Mouse (Mus musculus) NIH3T3 (cell line): ENCODE results near the gene Ruvbl2.
"Not testable (repeated sequence)": the region's sequence is repeated elsewhere in the genome, so short reads cannot be mapped to it uniquely, and the experiment has no call there.

Source experiments
- DNase-seq: peaks from one replicate; pipeline ENCODE4 v3.0.0-alpha.2; 2012; ENCODE audit warnings: low read depth

Ruvbl2 gene

DNA sequence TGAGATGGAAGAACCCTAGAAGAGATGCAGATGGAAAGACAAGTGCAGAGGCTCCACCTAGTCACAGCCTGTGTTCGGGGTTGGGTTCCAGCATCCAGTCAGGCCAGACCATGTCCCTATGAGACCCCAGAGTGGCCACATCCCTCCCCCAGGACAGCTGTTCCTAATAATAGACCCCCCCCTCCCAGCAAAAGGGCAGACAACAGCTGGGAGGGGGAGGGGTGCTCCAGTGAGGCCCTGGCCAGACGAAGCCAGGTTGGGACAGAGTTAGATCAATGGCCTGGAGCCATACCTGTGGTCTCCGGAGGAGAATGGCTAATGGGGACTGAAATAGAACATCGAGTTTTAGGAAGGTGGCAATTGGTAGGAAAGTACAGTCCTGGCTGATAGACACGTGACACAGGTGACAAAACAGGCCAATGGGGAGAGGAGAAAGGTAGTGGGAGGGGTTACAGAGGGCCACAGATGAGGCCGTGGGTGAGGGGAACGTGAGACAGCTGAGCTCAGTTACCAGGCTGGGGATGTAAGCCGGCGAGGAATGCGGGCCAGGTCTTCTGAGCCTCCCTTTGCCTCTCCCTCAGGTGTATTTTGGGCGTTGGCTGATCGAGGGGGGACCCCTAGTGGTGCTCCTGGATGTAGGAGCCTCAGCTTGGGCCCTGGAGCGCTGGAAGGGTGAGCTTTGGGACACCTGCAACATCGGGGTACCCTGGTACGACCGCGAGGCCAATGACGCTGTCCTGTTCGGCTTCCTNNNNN lies at the start of gene Ruvbl2:
Ruvbl2 (minus strand) TSS at position 576 of the 756 bp plus-strand sequence.
- DNase-seq = no peak

DNA sequence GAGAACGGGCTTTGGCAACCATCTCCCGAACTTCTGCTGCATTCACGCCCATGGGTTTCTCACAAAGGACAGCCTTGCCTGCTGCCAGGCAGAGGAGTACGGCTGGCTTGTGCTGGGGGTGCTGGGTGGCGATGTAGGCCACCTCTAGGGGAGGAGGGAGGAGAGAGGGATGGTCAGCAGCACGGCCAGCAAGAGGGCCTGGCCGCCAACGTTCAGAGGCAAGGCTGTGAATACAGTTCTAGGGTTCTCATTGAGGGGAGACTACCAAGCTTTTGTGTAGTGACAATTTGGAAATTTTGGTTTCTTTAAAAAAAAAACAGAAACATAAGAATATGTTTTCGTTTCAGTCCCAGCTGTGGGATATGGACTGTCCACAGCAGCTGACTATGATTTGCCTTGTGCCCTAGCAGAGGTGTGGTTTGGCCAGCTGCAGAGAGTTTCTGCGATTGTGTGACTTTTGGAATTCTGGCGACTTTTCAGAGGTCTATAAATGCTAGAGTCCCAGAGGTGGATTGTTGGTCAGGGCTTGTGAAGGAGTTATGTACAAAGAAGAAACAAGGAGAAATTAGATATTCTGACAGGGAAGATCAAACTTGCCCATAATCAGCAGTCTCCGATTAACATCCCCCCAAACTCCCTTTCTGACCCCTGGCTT lies 49.0 kb upstream of the Ruvbl2 start, which contains the start of gene Gm45808:
Gm45808 (minus strand) TSS at position 51 of the 655 bp plus-strand sequence.
- no peak for DNase-seq

DNA sequence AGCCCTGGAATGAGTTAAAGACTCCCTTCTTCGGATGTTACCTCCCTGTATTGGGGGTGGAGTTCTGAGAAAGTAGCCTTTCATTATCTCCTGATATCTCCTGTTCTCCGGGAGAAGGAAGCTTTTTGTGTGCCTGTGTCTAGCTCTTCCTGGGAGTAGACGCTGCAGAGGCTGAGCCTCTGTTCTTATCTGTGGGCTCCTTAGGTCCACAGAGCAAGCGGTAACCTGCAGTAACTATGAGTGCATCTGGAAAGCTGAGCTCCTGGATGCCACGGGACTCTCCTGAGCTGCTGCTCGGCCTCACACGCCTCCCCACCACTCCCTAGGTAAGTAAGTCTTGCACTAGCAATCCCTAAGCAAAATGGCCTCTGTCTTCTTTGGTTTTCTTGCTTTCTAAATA lies 48.3 kb upstream of the Ruvbl2 start:
- no peak for DNase-seq

DNA sequence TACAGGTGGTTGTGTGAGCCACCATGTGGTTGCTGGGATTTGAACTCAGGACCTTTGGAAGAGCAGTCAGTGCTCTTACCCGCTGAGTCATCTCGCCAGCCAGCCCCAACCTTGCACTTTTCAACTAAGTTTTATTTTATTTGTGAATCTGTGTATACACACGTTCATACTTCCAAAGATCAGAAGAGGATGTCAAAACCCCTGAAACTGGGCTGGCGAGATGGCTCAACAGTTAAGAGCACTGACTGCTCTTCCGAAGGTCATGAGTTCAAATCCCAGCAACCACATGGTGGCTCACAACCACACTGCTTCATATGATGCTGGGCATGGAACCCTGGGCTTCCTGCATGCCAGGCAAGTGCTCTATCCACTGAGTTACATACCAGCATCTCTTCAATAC lies 47.1 kb upstream of the Ruvbl2 start:
- not testable (repeated sequence) for DNase-seq

DNA sequence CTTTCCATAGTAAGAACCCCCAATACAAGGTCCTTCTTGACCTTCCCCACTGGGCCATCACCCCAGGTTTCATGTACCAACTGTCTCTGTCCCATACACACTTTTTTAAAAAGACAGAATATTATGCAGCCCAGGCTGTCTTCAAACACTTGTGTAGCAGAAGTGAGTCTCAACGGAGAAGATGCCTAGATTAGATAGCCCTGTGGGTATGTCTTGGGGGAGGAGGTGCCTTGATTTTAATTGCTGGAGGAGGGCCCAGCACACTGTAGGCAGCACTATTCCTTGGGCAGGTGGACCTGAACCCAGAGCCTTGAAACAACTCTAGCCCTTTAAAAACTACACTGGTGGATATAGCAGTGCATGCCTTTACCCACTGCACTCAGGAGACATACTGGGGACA lies 44.3 kb upstream of the Ruvbl2 start:
- DNase-seq = no peak

DNA sequence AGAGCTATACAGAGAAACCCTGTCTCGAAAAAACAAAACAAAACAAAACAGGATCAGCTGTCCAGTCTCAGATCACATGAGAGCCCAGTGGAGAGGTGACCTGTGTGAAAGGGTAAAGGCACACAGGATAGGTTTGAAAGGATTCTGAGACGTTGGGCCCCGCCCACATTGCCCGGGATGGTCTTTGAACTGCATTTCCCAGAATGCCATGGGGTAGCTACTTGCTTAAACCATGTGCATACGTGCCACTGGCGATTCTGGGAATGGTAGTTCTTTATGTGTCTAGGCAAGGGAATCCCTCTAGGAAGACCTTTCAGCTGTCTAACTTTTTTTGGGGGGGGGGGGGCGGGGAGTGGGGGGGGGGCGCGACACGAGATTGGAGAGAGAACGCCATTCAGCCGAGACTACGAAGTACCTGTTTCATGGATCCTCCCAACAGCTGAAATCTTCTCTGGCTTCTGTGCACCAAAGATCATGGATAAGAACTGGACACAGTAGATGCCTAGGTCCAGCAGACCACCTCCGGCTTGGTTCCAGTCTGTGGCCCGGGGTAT lies 43.6 kb upstream of the Ruvbl2 start, which contains the start of gene Tulp2:
Tulp2 (plus strand) TSS at position 504 of the 554 bp plus-strand sequence.
- peak; percentile 83 for DNase-seq

DNA sequence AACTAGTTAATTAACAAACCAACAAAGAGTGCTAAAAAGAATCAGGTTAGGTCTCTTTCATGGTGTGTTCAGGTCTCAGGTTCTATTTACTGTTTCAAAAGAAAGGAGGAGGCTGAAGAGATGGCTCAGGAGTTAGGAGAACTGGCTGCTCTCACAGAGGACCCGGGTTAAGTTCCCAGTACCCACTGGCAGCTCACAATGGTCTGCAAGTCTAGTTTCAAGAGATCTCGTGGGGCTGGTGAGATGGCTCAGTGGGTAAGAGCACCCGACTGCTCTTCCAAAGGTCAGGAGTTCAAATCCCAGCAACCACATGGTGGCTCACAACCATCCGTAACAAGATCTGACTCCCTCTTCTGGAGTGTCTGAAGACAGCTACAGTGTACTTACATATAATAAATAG lies 42.4 kb upstream of the Ruvbl2 start:
- not testable (repeated sequence) for DNase-seq

DNA sequence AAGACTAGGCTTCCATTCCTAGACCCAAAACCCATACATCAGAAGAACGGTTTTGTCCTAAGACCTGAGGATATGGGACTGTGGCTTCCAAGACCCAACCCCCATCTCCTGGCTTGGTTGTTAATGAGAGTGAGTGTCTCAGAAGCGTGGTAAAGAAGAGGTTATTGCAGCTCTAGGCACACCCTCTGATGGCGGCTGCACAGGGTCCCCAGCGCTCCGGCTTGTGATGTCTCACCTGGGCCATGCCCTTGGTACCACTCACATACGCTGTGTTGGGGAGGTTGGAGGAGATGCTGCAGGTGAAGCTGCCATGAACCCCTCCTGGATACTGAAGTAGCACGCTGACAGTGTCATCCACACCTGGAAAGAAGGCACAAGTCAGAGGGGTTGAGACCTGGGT lies 40.9 kb upstream of the Ruvbl2 start:
- DNase-seq = no peak

DNA sequence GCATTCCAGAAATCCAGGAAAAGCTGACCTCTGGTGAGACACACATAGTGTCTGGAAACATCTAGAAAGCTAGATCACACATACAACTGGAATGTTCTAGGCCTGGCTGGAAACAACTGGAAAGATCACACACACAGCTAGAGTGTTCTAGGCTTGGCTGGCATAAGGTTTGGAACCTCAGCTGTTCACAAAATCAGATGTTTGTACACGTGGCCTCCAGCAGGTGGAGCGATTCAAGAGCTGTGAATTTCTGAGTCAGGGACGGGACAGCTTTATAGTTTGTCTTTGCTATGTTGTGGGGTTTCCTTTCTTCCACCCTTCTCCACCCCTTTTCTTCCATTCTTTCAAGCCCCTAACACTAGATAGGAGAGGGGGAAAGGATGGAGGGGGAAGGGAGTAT lies 39.1 kb upstream of the Ruvbl2 start:
- DNase-seq = peak; percentile 87

DNA sequence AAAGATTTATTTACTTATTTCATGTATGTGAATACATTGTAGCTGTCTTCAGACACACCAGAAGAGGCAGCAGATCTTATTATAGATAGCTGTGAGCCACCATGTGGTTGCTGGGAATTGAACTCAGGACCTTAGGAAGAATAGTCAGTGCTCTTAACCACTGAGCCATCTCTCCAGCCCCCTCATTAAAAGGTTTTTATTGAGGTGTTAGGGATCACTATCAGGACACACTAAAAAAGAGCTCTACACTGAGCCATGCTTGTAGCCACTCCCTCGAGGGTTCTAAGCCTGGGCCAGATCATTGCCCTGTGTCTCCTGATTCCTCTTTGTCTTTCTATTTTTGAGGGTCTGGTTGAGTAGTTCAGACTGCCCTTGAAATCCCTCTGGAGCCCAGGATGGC lies 38.6 kb upstream of the Ruvbl2 start:
- DNase-seq = no peak

DNA sequence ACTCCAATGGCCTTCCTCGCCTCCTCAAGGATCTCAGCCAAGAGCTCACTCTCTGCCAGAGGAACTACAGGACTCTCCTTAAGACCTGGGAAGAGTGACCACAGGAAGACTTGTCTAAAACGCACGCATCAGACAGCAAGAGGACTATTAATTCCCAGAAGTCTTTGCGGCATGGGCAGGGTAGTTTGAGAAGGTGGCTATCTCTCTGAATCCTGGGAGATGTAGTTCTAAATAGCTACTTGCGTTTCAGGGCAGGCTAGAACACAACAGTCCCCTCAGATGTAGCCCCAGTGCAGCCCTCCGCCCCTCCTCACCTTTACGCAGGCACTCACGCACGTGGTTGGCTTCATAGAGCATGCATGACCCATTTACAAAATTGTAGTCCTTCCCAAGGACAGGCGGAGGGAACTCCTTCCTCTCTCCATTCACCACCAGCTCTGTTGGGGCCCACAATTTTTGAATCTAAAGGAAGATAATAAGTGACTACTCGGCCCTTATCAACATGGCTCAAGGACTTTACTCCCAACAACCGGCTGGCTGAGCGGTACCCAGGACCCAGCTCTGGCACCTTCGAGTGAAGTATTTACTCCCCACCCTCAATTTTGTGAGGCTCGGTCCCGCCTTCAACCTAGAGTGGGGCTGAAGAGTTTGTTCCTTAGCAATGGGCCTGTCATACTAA lies 37.5 kb upstream of the Ruvbl2 start:
- peak; percentile 61 for DNase-seq

DNA sequence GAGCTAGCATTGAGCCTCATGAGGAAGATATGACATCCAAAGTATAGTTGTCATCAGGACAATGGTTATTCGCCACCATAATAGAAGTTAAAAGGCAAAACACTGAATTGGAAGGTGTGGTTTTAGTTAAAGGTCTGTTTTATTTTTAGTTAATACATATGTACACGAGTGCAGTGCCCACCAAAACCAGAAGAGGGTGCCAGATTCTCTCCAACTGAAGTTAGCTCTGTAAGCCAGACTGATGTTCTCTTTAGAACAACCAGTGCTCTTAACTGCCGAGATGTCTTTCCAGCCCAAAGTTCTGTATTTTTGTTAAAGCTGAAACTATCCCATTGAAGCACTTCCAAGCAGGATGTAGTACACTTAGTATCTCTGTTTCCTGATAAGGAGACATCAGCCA lies 33.0 kb upstream of the Ruvbl2 start:
- peak; percentile 91 for DNase-seq

DNA sequence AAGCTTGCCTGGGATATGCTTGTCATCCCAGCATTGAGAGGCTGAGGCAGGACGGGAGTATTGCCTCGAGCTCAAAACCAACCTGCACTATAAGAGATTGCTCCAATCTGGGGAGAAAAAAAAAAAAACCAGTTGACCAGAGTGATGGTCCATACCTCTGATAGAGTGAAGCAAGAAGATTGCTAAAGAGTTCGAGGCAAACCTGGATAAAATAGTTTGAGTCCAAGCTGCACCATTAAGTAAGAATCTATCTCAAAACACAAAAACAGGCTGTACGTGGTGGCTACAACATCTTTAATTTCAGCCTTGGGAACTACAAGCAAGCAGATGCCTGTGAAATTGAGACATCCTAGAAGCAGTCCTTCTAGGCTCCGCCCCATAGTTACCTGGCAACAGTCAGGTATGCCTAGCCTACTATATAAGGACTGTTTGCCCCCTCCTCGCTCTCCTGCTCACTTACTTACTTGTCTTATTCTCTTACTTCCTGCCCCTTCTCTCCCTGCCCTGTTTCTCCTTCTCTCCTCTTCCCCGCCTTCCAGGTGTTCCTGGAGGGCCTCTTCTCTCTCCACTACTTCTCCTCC lies 29.3 kb upstream of the Ruvbl2 start:
- no peak for DNase-seq

DNA sequence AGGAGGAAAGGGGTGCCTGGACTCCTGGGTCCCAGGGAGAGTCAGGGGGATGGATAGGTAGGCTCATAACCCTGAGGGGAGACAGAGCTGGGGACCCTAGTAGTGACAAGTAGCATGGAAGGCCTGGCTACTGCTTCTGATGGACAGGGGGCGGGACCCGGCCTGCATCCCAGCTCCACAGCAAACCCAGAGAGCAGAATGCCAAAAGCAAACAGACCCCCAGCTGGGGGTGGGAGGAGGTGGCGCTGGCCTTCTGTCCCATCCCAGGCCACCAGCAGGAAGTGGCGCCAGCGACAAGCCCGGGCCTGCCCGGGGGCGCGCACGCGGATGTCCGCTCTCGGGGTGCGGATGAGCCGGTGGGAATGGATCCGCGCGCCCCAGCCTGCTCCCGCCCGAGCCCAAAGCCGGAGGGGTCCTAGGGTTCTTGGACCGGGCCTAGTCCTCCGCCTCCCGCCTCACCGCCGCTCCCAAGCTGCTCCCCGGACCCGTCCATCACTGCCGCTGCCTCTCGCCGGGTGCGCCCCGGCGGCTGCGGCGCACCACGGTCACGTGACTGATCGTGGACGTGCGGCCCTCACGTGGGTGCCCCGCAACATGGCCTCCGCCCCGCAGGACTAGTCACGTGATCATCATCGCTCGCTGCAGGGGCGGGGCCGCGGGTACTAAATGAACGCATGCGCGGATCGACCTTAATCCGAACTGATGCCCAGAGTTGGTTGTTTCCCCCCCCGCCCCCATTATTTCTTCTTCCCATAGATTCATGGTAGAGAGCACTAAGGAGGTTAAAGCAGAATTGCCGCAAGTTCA lies 28.6 kb upstream of the Ruvbl2 start, which contains the start of gene Bax:
Bax (minus strand) TSS at position 616 of the 807 bp plus-strand sequence.
- peak; percentile 98 for DNase-seq

DNA sequence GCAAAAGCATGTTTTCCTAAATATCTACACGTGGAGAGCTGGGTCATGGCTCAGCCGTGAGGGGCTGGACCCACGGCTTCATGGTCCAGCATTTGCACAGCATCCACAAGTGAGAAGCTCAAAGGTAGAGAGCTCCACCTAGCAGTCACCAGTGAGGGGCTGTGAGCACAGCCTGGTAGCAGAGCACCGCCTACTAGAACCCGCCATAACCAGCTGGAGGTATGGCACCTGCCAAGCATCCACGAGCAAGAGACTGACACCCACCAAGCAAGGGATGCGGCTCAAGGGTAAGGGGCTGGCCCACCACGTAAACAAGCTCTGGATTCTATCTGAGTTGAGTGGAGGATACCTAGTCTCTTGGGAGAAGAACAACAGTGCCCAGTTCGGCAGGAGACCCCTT lies 27.7 kb upstream of the Ruvbl2 start:
- peak; percentile 48 for DNase-seq

DNA sequence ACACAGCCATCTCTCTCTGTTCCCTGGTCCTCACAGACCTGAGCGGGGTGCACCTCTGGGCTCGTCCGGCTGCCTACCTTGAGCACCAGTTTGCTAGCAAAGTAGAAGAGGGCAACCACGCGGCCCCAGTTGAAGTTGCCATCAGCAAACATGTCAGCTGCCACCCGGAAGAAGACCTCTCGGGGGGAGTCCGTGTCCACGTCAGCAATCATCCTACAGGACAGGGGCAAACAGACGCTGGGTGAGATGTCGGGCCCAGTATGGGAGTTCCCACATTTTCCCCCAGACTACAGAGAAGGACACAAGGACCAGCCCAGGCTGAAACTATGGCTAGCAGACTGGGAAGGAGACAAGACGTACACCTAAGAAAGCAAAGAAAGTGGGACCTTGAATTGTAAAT lies 27.2 kb upstream of the Ruvbl2 start:
- DNase-seq = no peak

DNA sequence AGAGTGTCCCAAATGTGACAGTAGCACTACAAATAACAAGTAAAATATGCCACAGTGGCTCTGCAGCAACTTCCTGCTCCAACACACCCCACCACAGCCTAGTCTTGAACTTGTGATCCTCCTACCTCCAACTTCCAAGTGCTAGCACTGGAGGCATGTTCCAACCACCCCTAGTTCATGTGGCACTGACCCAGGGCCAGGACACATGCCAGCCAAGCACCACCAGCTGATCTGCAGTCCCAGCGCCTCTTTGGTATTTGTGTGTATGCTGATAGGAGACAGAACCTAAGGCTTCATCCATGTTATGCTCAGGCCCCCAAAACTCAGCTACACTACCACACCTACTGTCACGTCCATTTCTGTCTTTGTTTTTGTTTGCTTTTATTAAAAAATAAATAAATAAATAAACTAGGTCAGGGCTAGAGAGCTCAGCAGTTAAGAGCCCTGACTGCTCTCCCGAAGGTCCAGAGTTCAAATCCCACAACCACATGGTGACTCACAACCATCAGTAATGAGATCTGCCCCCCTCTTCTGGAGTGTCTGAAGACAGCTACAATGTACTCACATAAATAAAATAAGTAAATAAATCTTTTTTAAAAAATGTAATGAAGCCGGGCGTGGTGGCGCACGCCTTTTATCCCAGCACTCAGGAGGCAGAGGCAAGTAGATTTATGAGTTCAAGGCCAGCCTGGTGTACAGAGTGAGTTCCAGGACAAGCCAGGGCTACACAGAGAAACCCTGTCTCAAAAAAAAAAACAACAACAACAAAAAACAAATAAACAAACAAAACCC lies 26.3 kb upstream of the Ruvbl2 start:
- DNase-seq = no peak

DNA sequence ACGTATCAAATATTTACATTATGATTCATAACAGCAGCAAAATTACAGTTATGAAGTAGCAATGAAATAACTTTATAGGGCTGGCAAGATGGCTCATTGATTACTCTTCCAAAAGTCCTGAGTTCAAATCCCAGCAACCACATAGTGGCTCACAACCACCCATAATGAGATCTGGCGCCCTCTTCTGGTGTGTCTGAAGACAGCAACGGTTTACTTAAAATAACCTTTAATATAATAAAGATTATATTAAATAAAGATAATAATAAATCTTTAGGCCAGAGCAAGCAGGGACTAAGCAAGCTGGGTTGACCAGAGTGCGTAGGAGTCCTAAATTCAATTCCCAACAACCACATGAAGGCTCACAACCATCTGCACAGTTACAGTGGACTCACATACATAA lies 25.0 kb upstream of the Ruvbl2 start:
- not testable (repeated sequence) for DNase-seq

DNA sequence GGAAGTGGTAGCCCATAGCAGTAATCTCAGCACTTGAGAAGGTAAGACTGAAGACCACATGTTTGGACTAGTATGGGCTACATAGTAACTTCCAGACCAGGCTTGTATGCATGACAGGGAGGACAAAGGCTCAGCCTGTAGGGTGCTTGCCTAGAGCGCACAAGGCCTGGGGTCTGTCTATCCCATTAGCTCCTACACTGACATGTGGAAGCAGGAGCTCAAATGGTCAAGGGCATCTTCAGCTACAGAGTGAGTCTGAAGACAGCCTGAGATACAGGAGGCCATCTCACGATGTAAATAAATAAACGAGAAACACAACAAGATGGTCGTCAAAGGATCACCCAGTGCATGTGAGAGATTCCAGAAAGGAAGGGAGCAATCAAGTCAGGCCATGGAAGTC lies 24.4 kb upstream of the Ruvbl2 start:
- no peak for DNase-seq

DNA sequence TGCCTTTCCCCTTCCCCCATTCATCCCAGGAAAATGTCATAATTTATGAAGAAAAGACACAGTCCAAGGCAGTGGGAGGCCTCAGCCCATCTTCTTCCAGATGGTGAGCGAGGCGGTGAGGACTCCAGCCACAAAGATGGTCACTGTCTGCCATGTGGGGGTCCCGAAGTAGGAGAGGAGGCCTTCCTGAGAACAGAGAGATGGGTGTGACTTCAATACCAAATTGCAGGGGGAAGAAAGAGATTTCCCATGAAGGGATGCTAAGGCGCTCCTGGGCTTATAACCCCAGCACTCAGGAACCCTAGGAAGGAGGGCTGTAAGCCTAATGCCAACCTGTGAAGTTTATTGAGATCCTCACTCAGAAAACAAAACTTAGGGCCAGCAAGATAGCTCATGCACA lies 23.9 kb upstream of the Ruvbl2 start:
- DNase-seq = no peak

DNA sequence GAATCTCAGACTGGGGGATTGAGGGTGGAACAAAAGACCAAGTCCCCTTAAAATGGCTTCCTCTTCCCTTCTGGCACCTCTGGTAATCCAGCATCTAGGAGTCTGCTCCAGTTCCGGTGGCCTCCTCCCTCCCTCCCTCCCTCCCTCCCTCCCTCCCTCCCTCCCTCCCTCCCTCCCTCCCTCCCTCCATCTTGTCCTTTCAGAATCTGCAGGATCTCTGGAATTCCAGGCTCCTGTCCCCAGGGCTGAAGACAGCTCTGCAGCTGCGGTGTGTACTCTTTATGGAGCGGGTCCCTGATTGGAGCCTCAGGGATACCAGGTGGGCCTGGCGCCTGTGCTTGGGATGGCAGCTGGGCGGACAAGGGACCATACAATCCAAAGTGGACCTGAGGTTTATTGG lies 23.4 kb upstream of the Ruvbl2 start:
- no peak for DNase-seq
